8 mouse cellular contexts compared by ENCODE assay signal in genomic region chr6:72438226-72438625, GRCm38 (mm10). TPM values are rescaled to one million over a fixed set of nuclear protein-coding genes. Genes with fewer than 3 reads are reported as not detected.
A peak's percentile ranks its signal among the peaks of the same experiment; 100 is the strongest.
DNase-seq lines count a peak whose midpoint lies in the region; ATAC-seq lines count a peak whose summit lies in the region.

No protein-coding gene starts in this region.

- under 1% methylated on average over 5 of the region's 5 CpGs for WGBS in heart, embryonic 16.5 days
- WGBS in hindbrain, embryonic 13.5 days, result 3% methylated on average over 5 of the region's 5 CpGs
- 1% methylated on average over 5 of the region's 5 CpGs for WGBS in midbrain, embryonic 16.5 days

- H3K36me3 ChIP-seq in heart, embryonic 16.5 days (ENCODE audit: control insufficient read depth, insufficient read depth), result peaks cover 34% of the 10 kb centered on the region
- peaks cover 41% of the 10 kb centered on the region for H3K36me3 ChIP-seq in hindbrain, embryonic 13.5 days
- H3K36me3 ChIP-seq in midbrain, embryonic 16.5 days (ENCODE audit: control insufficient read depth, insufficient read depth, low read length), result peaks cover 21% of the 10 kb centered on the region

- no peak for ATAC-seq in heart, embryonic 16.5 days (replicated peaks; ENCODE audit: extremely low read depth, insufficient read depth, low FRiP score)
- ATAC-seq in hindbrain, embryonic 13.5 days (ENCODE audit: low FRiP score), result no peak
- no peak for ATAC-seq in midbrain, embryonic 16.5 days

- peak overlapping the region; percentile 100 for H3K9ac ChIP-seq in heart, embryonic 16.5 days (ENCODE audit: low read length)
- peak overlapping the region; percentile 100 for H3K9ac ChIP-seq in hindbrain, embryonic 13.5 days
- peak overlapping the region; percentile 100 for H3K9ac ChIP-seq in midbrain, embryonic 16.5 days (ENCODE audit: low read depth, low read length)

- peaks cover 32% of the 10 kb centered on the region for H3K4me1 ChIP-seq in heart, embryonic 16.5 days (ENCODE audit: control insufficient read depth, insufficient read depth, low read length)
- H3K4me1 ChIP-seq in hindbrain, embryonic 13.5 days (replicated peaks), result peaks cover 50% of the 10 kb centered on the region
- peaks cover 34% of the 10 kb centered on the region for H3K4me1 ChIP-seq in midbrain, embryonic 16.5 days (ENCODE audit: control insufficient read depth, insufficient read depth, low read length)

- H3K9me3 ChIP-seq in heart, embryonic 16.5 days (replicated peaks; ENCODE audit: control insufficient read depth, low read length), result no peaks in the 10 kb centered on the region
- H3K9me3 ChIP-seq in hindbrain, embryonic 13.5 days, result no peaks in the 10 kb centered on the region
- H3K9me3 ChIP-seq in midbrain, embryonic 16.5 days (replicated peaks; ENCODE audit: control insufficient read depth, low read length, poor library complexity, severe bottlenecking), result no peaks in the 10 kb centered on the region

- peak overlapping the region; percentile 100 for H3K27ac ChIP-seq in heart, embryonic 16.5 days (ENCODE audit: low read length)
- H3K27ac ChIP-seq in hindbrain, embryonic 13.5 days, result peak overlapping the region; percentile 100; the same call in 1 of the 2 replicates
- H3K27ac ChIP-seq in midbrain, embryonic 16.5 days (ENCODE audit: low read length), result peak overlapping the region; percentile 18; the same call in 1 of the 2 replicates

- peak overlapping the region; percentile 87 for H3K4me2 ChIP-seq in heart, embryonic 16.5 days (ENCODE audit: low read depth, low read length)
- peak overlapping the region; percentile 97 for H3K4me2 ChIP-seq in hindbrain, embryonic 13.5 days
- H3K4me2 ChIP-seq in midbrain, embryonic 16.5 days (ENCODE audit: low read length), result peak overlapping the region; percentile 95

- no peak for DNase-seq in heart, adult 11 months
- peak; percentile 79 for DNase-seq in R1 (ENCODE audit: low read depth, low spot score)
- no peak for DNase-seq in thymus, postnatal 10 days (ENCODE audit: low spot score in 2 of 2)
- DNase-seq in right cerebral cortex, adult 18-20 months, result no peak
- no peak for DNase-seq in testis, postnatal 14 days (ENCODE audit: low spot score)

- H3K4me3 ChIP-seq in heart, embryonic 16.5 days (ENCODE audit: low read length), result peak overlapping the region; percentile 100
- peak overlapping the region; percentile 98 for H3K4me3 ChIP-seq in hindbrain, embryonic 13.5 days
- H3K4me3 ChIP-seq in midbrain, embryonic 16.5 days (ENCODE audit: low read depth, low read length), result peak overlapping the region; percentile 99

- H3K27me3 ChIP-seq in heart, embryonic 16.5 days (ENCODE audit: control insufficient read depth, insufficient read depth, low read length), result no peaks in the 10 kb centered on the region
- no peaks in the 10 kb centered on the region for H3K27me3 ChIP-seq in hindbrain, embryonic 13.5 days
- H3K27me3 ChIP-seq in midbrain, embryonic 16.5 days (ENCODE audit: control insufficient read depth, insufficient read depth, low read depth, low read length), result no peaks in the 10 kb centered on the region

RNA-seq across cellular contexts. Expression of gene Mat2a, which starts 1.1 kb away (rescaled TPM):
- polyA plus RNA-seq in heart, embryonic 16.5 days (2015; fragmentation: Nextera tagmentation; extraction: Ambion mirVana), result 305 and 318 TPM in 2 replicates
- 388 and 410 TPM in 2 replicates for polyA plus RNA-seq in hindbrain, embryonic 13.5 days (2015; fragmentation: Nextera tagmentation; extraction: Ambion mirVana)
- polyA plus RNA-seq in midbrain, embryonic 16.5 days (2015; fragmentation: Nextera tagmentation; extraction: Ambion mirVana), result 348 and 379 TPM in 2 replicates

RNA-seq across cellular contexts. Expression of gene Ggcx, which starts 24.1 kb away (rescaled TPM):
- 28.9 and 29.5 TPM in 2 replicates for polyA plus RNA-seq in heart, embryonic 16.5 days (2015; fragmentation: Nextera tagmentation; extraction: Ambion mirVana)
- polyA plus RNA-seq in hindbrain, embryonic 13.5 days (2015; fragmentation: Nextera tagmentation; extraction: Ambion mirVana), result 15.3 and 19.4 TPM in 2 replicates
- 14.3 and 15.2 TPM in 2 replicates for polyA plus RNA-seq in midbrain, embryonic 16.5 days (2015; fragmentation: Nextera tagmentation; extraction: Ambion mirVana)

RNA-seq across cellular contexts. Expression of gene Vamp8, which starts 47.7 kb away (rescaled TPM):
- polyA plus RNA-seq in heart, embryonic 16.5 days (2015; fragmentation: Nextera tagmentation; extraction: Ambion mirVana), result 134 and 139 TPM in 2 replicates
- polyA plus RNA-seq in hindbrain, embryonic 13.5 days (2015; fragmentation: Nextera tagmentation; extraction: Ambion mirVana), result 25.9 and 29.4 TPM in 2 replicates
- polyA plus RNA-seq in midbrain, embryonic 16.5 days (2015; fragmentation: Nextera tagmentation; extraction: Ambion mirVana), result 15.3 and 16.0 TPM in 2 replicates

RNA-seq across cellular contexts. Expression of gene Vamp5, which starts 58.0 kb away (rescaled TPM):
- polyA plus RNA-seq in heart, embryonic 16.5 days (2015; fragmentation: Nextera tagmentation; extraction: Ambion mirVana), result 40.1 and 46.0 TPM in 2 replicates
- 18.8 and 20.8 TPM in 2 replicates for polyA plus RNA-seq in hindbrain, embryonic 13.5 days (2015; fragmentation: Nextera tagmentation; extraction: Ambion mirVana)
- 12.0 and 16.4 TPM in 2 replicates for polyA plus RNA-seq in midbrain, embryonic 16.5 days (2015; fragmentation: Nextera tagmentation; extraction: Ambion mirVana)

Comparison
In these comparisons a context has a peak if more than half of its experiments do, and no peak if none do; other contexts are left out.
1. H3K27ac ChIP-seq: peak in every context shown above with its lines; median percentile 100 in heart, embryonic 16.5 days; 100 in hindbrain, embryonic 13.5 days; 18 in midbrain, embryonic 16.5 days.